Mouse (Mus musculus): ENCODE measurements around the gene Nelfcd.

Nelfcd gene

DNA sequence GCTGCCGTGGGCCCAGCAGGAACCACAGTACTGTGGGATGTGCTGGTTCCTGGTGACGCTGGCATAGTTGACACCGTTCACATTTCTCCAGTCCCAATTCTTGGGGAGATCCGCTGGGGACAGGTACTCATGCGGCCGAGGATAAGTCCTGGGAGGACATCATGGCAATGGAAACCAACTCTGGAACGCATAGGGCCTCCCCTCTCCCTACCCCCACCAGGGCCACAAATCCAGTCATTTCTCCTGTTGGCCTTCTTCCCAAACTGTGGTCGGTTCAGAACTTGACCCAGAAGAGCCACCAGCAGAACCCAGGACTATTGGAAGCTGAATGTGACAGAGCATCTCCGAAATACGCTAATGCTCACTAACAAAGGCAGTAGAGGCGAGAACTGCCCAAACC lies 22.6 kb downstream of the Nelfcd start:
- DNase-seq: no peak

DNA sequence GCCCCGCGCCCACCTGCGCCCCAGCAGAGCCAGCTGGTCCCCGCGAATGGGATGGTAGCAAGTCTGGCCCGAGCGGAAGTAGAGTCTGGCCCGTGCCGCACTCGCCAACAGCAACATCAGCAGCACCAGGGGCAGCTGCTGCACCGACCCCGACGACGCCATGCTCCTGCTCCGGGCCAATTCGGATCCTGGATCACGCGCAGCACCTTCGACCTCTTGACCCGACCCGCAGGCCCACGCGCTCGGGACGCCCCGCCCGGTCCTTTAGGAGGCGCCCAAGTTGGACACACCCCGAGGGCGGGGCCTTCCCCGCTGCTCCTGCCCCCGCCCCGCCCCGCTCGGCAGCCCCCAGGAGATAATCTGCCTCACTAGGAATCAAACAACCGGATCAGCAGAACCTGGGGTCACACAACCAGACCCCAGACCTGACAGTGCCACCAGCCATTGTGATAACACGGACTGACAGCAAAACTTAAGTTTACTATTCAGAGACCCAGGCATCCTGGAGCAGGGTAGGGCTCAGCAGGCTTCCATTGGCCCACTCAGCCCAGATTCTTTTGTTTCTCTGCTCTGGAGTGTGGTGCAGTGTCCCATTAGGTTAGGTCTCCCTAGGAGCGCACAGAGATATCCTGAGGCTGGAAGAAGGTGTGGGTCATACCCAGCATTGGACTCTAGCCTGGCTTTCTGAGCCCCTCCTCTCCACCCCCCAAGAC lies 23.3 kb downstream of the Nelfcd start, which contains the start of gene Ctsz:
Ctsz (minus strand) TSS at position 303 of the 713 bp plus-strand sequence.
- DNase-seq: peak; percentile 76 to 82

DNA sequence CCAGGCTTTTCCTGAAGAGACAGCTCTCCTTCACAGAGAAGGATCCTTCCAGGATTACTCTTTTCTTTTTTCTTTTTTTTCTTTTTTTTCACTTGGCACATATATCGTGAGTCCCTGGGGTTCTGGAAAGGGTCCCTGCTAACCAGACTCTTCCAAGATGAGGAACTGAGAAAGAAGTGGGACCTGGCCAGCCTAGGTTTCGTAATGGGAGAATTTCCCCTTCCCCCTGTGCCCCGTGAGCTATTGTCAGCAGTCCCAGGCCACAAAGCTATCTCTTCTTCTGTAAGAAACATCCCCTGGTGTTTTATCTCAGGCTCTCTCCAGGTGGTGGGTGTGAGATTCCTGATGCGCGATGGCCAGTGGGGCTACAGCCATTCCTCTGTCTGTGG lies 23.8 kb downstream of the Nelfcd start:
- no peak for DNase-seq

DNA sequence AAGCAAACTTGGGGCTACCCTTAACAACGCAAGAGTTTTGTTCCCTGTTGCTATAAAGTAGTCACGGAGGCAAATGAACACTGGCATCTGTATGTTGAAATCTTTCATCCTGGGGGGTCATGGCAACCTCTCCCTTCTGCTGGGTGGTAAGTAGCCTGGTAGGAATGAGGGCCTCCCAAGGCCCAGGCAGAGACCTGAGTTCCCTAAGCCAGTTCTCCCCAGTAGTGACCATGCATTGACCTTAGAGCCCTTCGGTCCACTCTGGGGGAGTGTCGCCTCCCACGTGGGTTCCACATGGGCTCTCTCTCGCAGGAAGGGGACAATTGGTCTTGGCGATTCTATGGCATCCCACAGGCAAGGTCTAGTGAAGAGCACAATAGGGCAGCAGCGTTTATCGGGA lies 24.4 kb downstream of the Nelfcd start:
- DNase-seq: no peak

DNA sequence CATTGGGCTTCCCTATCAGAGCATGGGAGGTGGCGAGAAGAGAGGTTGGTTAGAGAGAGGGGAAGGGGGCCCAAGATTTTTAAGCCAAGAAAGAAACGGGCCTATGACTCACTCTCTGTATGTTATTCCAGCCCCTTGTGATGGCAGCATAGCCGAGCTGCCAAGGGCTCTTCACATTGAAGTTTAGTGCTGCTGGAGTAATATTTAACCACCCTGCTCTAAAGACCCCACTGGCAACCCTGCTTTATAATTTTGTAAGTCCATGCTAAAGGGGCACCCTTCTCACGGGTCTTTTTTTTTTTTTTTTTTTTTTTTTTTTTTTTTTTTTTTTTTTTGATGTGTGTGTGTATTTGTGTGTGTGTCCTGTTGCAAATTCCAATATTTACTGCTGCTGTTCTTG lies 26.3 kb downstream of the Nelfcd start:
- DNase-seq: no peak

DNA sequence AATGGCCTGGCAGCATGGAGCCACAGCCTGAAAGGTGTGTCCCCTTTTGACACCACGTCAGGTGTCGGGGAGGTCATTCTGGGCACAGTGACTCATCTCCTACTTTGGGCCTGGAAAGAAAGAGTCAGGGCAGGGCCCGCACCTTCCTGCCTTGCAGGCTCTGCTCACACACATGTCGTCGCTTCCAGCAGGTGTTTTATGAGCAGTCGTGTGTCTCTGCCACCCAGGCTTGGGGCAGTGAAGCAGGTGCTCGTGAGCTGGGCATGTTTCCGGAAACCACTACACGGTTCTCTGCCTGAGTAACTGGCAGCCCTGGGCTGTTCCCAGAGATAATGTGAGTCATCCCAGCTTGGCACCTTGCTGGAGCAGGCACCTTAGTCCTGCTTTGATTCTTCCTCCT lies 26.9 kb downstream of the Nelfcd start:
- DNase-seq: no peak

DNA sequence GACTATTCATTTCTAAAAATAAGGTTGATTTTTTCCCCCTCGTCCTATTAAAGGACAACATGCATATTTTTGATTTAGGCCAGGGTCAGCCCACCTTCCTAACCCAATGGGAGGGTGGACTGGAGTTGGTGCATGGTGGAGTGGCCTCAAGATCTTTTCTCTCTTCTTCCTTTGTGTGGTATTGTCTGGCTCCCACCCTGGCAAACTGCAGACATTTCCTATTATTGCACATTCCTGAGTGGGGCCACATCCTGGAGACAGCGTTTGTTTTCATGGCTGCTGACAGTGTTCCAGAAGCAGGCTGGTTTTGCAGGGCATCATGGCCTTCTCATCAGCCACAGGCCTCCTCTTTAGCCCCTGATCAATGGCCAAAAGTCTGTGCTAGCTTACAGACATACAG lies 27.4 kb downstream of the Nelfcd start:
- no peak for DNase-seq

DNA sequence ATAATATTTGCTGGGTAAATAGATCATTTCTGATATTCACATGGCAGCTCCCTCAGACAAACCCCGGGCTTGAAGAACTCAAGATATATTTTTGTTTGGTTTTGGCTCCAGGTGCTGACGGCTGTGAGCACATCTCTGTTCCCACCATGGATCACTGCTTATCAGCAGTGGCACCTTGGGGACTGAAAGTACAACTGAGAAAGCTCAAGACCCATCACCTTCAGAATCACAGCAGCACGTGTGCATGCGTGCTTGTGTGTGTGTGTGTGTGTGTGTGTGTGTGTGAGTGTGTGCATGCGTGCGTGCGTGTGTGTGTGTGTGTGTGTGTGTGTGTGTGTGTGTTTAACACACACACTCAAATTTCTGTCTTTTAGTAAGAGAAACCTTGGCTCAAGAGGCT lies 28.8 kb downstream of the Nelfcd start:
- DNase-seq: no peak

DNA sequence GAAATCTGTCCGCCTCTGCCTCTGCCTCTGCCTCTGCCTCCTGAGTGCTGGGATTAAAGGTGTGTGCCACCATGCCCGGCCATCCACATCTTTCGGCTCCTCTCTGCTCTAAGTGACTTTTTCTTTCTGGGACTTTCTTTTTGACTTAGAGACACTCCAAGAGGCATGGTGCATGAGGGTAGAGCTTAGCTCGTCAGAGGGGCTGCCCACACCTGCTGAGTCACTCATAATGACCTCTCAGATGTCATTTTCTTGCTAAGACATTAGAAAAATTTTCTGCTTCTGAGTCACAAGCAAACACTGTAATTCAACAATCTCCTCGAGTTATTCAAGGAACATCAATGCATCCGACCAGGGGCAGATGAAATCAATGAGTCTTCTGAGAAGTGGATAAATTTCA lies 29.4 kb downstream of the Nelfcd start:
- DNase-seq: no peak

DNA sequence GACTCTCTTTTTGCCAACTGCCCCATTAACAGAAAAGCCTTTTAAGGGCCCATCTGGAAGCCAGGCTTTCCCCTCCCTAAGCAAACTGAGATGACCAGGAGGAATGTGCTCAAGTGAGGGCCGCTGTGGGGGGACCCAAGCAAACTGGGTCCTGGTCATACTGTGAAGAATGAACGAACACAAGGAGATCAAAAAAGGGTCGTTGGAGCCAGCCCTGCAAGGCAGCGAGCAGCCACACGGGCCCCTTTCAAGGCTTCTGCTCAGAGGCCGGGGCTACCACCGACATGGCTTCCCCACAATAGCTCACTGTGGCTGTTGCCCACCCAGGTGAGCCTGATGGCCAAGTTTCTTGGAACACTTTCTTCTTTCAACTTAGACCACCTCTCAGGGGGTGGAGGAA lies 30.9 kb downstream of the Nelfcd start:
- no peak for DNase-seq

DNA sequence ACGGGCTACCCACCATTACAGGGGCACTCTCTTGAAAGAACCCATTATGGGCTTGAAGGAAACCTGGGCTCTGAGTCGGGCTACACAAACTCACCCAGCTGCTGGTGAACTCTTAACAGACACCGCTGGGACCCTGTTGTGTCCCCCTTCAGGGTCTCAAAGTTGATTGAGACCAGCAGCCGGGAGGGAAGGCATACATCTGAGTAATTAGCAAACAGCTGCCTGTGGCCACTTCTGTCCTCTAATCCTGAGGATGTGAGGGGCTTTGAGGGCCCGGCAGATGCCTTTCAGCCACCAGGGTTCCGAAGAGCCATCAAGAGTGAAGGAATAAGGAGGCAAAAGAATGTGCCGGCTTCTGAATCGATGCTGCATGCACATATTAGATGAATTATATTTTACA lies 31.3 kb downstream of the Nelfcd start:
- no peak for DNase-seq

DNA sequence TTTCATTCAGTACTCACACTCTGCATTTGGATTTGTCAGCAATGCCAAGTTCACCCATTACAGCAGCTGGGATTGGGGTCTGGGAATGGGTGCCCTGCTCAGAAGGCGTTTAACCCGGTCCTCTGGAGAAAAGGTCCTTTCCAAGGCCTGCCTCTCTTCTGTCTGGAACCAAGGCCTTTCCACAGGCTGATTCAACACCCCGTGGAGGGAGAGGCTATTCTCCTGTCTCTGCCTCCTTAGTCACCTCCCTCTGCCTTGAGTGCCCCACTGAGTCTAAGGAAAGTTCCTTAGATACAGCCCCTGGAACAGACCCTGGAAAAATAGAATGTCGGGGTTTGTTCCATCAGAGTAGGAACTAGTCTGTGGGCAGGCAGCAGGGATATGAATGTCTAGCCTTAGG lies 32.8 kb downstream of the Nelfcd start:
- no peak for DNase-seq

DNA sequence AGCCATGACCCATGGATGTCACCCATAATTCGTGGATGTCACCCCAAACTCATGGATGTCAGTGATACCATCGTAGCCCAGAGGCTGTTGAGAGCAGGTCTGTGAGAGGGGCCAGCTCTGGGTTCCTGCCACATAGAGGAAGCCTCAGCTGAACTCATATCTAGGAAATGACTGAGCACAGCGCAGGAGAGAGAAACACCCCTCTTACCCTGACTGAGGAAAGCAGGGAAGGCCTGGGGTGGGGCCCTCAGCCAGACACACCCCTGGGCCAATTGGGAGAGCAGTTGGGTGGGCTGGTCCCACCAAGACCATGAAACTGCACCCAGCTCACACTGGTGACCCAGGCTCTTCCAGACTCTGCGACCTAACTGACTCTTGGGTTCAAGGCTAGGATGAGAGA lies 34.7 kb downstream of the Nelfcd start, which contains the start of gene Tubb1:
Tubb1 (plus strand) TSS at position 343 of the 400 bp plus-strand sequence.
- no peak for DNase-seq

DNA sequence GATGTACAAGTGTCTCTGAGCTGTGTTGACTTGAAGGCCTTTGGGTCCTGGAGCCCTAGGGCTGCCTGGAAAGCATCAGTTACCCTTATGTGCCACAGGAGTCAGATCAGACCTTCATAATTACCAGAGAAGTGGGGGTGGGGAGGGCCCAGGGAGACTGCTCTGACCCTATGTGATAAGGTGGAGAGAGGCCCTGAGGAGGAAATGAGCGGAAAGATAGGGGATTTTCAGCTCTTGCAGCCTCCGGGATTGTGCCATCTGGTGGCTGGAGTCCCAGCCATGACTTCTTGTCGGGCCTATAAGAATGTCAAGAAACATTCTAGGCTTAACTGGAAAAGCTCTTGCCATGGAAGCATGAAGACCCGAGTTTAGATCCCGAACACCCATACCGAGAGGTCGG lies 38.1 kb downstream of the Nelfcd start:
- no peak for DNase-seq

DNA sequence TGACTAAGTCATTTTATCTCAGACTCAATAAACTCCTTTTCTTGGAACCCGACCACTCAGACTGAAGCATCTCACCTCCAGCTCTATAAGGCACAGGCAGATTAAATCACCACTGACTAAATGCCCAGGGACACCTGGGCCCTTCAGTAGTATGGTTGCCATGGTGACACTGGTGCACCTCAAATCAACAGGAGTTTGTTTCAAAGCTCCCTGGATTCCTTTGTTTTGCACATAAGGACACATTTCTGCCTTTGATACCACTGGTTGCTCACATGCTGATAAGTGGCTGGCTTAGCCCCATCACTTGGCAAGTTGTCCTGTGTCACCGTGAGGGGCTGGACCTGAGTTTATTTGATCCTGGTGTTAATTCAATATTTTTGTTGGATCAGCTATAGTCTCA lies 43.8 kb downstream of the Nelfcd start:
- no peak for DNase-seq

DNA sequence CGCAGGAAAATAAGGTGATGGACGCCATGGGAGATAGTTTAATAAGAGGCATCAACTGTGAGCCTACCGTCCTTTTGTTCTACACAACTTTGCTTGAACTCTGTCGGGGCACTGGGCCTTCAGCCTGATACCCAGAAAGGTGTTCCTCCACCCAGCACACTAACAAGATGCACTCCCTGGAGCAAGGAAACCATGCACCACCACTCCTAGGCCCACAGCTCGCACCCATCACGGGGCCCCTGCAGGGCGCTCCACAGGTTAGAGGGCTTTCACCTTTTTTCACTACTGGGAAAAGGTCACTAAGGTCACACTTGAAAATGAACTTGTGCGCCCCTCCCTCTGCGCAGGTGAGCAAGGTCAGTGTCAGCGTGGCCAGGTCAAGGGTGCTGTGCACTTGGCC lies 47.8 kb downstream of the Nelfcd start:
- peak; percentile 29 to 31 for DNase-seq

DNA sequence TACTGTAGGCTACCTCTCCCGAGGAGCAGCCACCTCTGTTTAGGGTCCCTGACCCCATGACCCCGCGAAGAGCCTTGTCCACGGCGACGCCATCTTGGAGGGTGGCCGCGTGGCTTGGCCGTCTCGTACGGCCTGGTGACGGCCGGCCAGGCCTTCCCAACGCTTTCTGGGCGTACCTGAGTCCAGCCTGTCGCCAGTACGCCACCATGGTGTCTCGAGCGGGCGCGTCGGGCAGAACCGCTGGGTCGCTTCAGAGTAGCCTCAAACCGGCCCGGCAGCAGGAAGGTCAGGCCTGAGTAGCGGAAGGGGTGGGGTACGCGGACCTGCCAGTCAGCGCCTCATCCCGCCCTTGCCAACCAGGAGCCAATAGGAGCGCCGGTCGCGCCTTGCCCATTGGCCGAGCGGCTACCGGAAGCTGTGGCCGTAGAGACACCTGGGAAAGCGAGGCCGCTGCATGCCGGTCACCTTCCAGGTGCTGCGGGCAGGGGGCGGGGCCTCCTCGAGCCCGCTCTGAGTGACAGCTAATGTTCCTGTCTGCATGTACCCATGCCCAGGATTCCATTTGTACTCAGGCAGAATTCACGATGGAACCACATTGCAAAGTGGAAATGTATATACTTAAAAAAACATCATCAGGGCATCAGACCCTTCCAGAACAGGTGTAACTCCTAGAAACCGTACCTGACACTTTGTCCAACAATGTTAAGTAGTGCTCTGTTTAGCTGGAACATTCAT lies 48.4 kb downstream of the Nelfcd start, which contains the start of gene Atp5e:
Atp5e (minus strand) TSS at position 317 of the 735 bp plus-strand sequence.
- peak; percentile 98 for DNase-seq

DNA sequence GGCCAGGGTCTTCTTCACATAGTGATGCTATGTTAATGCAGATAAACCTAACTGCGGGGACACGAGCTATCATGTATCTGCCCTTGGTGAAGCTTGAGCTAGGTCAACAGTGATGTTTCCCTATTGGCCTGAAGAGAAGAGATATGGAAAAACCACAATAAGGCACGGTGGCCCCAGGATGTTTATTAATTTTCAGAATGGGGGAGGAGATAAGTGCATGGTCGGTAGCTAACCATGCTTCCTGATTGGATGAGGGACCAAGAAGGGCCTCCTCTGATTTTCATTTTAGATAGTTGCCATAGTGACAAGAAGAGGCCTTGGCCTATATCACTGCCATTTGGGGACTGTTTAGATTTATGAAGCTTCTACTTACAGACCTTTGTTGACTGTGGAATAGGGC lies 54.7 kb downstream of the Nelfcd start:
- no peak for DNase-seq

DNA sequence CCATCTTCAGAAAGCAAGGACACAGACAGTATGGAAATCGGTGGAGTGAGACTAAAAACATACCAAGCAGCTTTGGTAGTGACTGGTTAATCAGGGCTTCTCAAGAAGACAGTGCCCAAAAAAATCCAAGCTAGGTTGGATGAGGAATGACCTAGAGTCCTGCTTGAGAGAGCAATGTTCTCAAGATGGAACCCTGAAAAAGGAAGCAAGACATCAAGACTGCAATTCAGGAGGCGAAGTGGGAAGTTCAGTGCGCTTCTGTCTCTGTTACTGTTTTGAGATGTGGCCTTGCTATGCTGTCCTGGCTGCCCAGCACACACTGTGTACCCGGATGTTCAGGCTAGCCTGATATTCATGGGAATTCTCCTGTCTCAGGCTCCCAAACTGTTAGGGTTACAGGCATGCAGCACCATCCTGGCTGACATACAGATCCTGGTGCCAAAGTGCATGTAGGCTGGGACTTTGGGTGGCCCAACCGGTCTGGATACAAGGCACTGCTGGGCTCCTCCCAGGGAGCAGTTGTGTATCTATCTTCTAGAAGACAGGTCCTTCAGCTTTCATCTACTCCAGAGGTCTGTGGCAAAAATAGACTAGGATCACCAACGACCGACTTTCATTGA lies 55.3 kb downstream of the Nelfcd start:
- DNase-seq: no peak

DNA sequence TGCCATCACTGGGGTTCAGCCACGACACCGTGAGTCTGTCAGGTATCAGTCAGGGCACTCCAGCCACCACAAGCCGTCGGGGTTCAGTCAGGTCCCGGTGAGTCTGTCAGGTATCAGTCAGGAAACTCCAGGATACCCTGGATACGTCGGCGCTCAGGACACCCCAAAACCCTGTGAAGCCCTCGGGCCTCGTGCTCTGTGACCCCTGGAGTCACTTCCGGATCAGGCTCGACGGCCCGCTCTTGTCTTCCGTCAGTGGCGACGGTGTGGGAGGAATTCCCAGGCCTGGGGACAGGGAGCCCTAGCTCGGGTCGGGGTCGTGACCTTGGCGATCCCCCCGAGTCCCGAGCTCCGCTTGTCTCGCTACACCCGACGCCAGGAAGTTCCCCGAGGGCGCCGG lies 56.8 kb downstream of the Nelfcd start:
- peak in 1 of 2 experiments; percentile 21 for DNase-seq

DNA sequence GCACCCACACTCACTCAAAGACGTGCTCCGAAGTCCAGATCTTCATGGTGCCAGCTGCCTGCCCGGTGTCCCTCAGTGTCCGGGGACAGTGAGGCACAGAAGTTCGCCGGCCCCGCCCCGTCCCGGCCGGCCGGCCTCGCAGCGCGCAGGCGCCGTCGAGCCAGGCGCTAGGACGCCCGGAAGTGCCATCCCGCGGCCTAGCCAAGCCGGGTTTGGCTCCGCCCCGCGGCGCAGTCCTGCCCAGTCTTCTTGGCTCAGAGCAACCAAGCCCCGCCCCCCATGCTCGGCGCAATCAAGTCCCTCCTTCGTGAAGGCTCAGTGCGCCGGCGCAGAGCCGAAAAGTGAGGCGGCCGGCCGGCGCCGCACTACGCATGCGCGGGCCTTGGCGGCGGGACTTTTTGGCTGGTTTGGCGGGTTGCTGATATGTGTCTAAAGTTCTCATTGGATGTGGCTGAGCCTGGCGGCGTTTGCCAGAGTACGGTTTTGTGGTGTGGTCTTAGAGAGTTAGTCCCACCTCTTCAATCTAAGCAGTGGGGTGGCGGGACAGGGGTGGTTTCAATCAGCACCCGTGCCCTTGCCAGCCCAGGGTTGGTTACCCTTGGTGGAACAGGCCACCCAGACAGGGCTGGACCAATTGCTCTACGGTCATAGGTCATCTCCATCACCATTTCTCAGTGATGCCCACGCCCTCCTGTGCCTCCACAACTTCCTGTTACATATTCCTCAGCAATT lies 57.4 kb downstream of the Nelfcd start, which contains the start of gene Prelid3b:
Prelid3b (minus strand) TSS at position 264 of the 732 bp plus-strand sequence.
- DNase-seq: peak; percentile 99 to 100

DNA sequence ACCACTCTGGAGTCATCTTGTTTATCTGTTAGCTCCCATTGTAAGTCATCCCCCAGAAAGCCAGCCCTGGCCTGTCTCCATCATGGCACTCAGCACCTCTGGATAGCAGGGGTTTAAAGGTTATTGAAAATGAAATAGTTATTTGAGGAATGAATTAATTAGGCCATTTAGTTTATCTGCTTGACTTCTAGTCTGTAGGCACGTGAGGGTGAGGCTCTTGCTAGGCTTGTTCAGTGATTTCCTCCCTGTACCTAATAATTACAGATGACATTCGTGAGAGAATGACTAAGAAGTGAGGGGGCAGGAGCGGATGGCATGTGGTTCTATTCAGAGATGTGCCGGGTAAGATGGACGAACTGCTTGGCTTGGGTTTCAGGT lies 57.9 kb downstream of the Nelfcd start:
- no peak for DNase-seq
